Mouse (Mus musculus) left cerebral cortex, adult 11 months (tissue): ENCODE results near the gene Brf1.

Experiments used
- DNase-seq: peaks from one replicate; pipeline ENCODE4 v3.0.0; 2022; ENCODE audit warnings: low spot score

The Brf1 gene

DNA sequence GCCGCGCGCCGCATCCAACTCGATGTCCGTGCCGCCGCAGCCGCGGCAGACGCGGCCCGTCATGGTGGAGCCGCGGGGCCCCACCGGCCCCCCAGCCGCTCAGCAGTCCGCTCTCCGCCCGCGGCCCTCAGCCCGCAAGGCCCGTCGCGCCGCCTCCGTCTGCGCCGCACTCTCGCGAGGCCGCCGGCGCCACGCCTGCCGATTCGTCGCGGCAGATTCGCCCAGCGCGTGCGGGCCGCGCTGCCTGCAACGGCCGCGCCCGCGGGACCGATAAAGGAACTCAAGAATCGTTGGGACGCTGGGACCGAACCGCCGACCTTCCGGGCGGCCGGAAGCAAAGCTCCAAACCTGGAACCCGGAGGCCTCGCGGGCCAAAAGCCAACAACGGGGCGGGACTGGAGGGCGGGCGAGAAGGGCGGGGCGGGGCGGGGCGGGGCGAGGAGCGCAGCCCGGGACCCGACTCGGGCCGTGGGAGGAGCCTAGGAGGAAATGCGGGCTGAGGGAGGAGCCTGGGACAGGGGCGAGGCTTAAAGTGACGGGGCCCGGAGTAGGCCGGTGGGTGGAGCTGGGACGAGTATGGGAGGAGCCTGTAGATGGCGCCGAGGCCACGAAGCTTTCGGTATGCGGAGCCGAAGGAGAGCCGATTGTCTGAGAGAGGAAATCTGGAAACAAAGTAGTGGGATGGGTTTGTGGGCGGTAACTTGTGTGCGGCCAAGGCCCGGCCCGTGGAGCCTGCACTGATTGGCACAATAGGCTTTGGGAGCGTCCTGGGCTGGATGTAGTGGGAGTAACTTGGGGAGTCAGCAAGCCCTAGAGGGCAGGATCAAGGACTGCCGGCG is at the start of gene Brf1:
Brf1 (minus strand) TSS at position 411 of the 839 bp plus-strand sequence.
- peak; percentile 92 for DNase-seq

DNA sequence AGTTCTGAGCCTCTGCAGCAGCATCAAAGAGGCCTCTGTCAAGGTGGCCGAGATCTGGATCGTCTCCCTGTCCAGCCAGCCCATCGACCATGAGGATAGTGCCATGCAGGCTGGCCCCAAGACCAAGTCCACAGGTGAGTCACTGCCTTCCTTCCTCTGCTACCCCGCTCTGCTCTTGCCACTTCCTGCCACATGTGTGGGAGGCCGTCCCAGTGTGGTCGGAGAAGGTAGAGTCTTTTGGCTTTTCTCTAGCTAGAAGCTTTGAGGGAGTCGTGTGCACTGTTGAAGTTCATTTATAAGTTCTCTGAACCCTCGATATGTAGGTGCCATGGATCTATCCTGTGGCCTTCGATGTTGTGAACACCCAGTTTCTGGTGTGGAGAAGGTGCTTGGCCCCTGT is 49.3 kb upstream of the Brf1 start:
- DNase-seq: no peak

DNA sequence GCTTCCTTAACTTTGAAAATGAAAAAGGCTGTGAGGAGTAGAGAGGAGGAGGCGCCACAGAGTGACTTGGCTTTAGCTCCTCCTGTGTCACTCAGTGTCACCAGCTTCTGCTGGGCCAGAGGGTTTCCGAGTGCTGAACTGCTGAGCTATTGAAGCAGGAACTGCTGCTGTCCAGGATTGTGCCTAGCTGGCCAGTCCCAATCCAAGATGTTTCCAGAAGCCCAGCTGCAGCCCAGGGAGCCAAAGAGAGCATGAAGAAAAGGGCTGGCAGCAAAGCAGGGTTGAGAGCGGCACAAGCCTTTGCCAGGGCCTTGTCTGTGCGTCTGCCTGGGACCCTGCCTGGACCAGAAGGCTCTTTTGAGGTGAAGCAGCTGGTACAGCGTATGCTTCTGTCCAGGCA is 47.6 kb upstream of the Brf1 start:
- DNase-seq: no peak

DNA sequence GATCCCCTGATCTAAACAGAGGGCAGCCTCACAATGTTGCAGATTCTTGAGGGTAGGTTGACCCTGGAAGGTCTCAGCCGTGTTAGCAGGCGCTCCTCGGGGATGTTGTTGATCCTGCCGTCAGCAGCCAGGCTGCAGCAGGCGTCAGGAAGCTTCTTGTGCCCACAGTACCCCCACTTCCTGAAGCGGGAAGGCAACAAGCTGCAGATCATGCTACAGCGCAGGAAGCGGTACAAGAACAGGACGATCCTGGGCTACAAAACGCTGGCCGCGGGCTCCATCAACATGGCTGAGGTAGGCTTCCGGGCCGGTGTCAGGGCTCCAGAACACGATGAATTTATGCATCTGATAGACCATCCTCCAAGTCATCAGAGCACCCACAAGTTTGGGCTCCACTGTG is 46.4 kb upstream of the Brf1 start:
- DNase-seq: no peak

DNA sequence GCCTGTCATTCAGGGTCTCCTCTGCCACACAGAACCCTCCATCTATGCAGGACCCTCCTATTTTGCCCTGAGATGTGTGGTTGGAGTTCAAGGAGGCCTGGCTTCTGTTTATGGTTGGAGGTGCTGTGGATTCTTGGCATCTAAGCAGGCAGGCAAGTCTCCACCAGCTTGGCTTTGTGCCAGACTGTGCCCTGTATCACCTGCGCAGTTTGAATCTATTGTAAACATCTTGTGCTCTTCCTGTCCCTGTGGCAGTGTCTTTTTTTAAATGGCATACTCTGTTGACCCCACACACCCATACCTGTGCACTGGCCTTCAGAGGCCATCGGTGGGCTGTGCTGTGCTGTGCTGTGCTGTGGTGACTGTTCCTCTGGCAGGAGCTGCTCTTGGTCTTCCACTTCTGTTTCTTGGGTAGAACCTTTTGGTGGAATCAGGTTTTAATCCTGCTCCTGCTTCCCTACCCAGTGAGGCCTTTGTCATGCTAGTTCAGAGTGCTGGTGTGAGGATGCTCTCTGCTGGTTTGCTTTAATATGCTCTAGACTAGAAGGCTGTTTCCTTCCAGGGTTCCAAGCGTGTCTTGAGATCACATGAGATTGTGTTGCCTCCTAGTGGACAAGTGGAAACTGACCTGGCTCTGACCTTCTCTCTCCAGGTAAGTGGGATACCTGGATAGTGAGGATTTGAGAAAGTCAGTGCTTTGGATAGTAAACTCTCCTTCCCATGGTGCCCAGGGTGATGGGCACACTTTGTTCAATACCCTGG is 44.6 kb upstream of the Brf1 start:
- DNase-seq: peak; percentile 36

DNA sequence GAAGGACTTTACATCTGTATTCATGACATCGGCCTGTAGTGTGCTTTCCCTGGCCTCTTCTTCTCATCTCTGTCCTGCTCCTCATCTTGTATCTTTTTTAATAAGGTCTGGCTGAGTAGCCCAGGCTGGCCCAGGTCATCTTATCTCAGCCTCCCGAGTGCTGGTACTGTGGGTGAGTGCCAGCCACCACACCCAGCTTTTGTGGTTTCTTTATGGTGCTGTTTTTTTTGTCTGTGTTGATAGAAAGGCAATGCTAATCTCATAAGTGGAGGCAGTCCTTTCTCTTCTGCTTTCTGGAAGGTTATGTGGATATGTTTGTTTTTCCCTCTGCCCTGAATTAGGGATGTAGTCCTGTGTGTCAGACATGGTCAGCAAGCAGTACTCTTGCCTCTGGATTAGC is 42.0 kb upstream of the Brf1 start:
- no peak for DNase-seq

DNA sequence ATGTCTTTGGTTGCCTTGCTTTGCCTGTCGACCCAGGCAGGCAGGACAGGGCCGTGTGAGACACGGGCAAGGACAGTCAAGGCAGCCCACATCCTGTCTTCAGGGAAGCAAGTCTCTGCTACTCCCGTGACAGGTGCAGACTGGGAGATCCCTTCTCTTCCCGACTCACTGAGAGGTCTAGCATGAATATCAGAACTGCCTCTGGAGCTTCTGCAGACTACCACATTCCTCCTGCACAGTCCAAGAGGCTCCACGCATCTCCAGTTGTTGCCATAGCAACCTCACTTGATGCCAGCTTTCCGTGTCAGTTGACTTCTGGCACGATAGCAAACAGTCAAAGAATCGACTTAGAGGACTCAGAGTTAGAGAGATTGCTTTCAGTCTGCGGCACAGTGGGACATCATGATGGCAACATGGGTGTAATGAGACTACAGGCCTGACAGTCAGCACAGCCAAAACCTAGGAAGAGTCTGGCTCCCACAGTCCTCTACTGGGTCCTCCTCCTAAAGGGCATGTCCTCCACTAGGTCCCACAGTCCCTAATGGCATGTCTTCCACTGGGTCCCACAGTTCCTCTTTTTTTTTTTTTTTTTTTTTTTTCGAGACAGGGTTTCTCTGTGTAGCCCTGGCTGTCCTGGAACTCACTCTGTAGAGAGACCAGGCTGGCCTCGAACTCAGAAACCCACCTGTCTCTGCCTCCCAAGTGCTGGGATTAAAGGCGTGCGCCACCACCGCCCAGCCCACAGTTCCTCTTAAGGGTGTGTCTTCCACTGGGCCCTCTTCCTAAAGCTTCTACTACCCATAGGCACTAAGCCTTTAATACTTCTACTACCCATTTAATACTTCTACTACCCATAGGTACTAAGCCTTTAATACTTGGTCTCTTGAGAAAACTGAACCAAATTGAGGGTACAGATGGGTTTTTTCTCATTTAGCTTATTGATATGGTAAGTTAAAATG is 41.3 kb upstream of the Brf1 start:
- peak; percentile 38 for DNase-seq

DNA sequence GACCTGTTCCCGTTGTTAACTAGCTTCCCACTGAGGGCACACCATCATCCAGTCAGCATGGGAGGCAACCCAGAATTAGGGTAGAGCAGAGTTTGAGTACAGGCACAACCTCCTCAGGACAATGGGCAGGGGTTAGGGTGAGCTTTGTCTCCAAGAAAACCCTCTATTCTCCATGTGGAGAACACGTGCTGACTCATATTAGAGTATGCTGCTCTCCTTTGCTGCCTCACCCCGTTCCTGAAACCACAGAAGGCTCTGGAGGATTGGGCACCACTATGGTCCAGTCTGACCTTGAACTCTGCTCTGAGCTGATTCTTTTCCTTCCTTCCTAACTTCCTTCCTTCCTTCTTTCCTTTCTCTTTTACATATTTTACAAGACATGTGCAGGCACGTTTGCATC is 37.9 kb upstream of the Brf1 start:
- DNase-seq: no peak

DNA sequence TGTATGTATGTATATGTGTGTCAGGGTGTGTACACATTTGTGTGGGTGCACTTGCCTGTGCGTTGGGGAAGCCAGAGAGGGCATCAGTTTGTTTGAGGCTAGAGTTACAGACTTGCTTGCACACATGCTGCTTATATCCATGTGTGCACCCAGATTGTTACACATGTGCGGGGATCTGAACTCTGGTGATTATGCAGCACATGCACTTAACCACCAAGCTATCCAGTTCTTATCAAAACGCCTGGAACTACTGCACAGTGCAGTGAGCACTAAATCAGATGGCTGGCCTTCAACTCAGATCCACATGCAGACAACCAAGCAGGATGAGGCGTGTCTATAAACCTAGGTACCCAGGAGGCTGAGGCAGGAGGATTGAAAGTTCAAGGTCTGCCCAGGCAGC is 36.5 kb upstream of the Brf1 start:
- no peak for DNase-seq

DNA sequence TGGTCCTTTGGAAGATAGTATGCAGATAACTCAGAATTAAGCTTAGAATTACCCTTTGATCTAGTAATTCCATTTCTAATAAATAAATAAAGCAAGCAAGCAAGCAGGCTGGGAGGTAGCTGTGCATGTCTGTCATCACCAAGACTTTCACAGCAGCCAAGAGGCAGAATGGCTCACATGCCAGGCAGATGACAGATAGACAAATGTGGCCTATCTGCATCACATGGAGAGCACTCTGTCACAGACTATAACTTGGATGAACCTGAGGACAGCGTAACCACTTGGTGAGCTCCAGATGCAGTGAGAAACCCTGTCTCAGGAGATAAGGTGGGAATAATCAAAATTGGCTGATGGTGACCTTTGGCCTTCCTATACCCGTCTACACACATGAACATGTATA is 34.6 kb upstream of the Brf1 start:
- no peak for DNase-seq

DNA sequence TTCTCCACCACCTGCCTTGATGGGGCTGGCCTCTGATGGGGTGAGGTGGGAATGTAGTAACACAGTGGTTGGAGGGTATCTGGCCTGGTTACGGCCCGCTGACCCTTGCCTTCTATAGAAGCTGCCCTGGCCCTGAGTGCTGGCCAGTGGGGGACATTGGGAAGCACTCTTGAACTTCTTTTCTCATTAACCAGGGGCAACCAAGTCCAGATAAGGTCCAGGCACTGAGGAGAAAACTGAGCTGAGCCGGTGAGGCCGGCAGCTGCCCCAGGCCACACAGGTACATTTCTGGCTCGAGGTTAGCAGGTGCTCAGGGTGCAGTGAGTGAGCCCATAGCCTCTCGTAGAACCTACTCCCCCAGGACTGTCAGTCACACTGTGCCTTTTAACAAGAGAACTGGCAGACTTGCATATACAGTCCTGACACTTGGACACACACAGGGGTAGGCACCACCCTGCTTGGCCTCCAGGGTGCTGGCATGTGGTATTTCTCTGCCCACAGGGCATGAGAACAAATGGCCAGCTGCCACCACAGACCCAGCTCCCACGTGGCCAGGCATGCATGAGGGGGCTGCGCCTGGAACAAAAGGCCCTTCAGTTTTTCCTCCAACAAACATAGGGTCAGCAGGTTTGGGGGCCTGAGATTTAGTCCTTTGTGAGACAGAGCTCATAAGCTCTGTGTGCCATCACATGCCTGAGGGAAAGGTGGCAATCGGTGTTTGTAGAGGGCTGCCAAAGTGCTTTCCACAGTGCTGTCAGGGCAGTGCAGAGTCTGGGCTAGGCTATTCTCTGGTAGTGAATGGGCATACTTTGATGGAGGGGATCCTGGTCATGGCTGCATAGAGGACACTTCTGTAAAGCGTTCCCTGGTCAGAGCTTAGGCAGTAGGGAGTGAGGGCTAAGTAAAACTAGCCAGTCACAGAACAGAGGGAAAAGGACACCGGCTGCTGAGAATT is 32.1 kb upstream of the Brf1 start:
- DNase-seq: no peak

DNA sequence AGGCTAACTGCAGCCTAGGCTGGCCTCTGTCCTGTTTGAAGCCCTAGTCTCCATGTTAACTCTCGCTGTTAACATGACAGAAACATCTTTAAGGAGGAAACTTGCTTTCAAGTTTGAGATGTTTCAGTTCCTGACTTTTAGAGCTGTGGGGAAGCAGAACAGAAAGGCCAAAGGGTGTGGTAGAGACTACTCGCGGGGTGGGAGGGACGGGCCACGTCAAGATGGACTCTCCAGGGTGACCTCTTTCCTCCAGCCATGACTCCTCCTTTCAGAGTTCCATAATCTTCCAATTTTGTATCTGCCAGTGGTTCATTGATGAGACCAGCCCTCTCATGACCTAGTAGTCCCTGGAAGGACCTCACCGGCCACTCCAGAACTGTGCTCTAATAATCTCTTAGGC is 30.9 kb upstream of the Brf1 start:
- no peak for DNase-seq

DNA sequence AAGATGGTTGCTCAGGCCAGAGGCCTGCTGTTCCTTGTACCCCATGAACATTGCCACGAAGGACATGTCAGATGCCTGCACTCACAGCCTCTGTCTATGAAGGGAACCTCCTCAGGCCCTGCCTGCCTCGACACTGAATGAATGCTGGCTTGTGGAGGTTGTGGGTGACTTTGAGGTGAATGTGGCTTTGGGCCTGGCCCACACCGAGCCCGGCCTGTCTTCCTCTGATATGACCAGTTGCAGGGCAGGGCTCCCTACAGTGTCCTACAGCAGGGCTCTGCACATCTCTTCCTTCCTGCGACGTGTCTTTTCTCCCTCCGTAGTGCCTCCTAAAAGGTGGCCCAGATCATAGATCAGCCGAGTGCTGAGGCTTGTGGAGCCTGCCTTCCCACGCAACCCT is 30.5 kb upstream of the Brf1 start:
- no peak for DNase-seq

DNA sequence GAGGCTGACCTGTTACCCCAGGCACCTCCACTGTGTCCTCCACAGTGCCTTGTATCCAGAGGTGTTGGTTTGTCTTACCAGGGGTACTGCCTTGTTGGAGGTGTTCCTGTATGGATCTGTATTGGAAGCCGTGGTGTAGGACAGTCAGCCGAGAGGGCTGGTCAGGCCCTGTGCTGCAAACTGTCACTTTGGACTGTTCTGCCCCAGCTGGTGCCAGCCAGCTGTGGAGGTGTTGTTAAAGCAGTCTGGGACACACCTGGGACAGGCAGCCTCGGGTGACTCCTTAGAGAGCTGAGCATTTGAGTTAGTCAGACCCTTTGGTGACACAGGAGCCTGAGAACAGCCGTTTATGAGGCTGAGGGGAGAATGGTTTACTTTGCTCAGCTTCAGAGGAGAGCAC is 29.5 kb upstream of the Brf1 start:
- DNase-seq: no peak

DNA sequence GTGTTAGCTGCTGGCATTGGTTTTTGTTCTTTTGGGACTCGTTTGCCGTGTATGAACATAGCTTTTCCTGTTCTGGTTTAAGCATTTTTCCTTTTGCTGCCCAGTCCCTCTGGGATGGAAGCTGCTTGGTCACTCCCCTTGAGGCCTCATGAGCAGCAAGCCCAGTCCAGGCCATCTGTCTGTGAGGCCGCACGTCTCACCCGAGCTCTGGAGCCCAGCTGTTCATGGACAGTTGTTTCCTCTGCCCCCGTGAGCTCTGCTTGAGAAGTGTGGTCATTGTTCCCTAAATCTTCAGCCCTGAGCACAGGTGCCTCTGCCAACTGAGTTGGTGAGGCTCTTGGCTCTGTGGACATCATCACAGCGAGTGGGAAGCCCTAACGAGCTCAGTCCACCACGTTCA is 28.4 kb upstream of the Brf1 start:
- no peak for DNase-seq

DNA sequence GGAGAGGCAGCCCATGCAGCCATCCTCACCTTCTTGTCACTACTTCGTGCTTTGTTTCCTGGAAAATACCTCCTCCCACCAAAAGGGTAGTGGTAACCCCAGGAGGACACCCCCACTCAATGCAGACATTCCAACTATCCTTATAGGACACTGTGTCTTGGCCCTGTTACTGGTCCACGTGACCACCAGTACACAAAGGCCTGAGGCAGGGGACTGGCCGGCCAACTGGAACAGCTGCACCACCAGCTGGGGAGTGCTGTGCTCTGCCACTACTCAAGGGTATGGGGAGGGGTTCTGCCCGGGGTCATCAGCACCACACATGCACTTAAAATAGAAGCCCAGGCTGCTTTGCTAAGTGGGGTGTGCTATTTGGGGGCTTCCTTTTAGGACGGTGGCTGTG is 27.6 kb upstream of the Brf1 start:
- DNase-seq: no peak

DNA sequence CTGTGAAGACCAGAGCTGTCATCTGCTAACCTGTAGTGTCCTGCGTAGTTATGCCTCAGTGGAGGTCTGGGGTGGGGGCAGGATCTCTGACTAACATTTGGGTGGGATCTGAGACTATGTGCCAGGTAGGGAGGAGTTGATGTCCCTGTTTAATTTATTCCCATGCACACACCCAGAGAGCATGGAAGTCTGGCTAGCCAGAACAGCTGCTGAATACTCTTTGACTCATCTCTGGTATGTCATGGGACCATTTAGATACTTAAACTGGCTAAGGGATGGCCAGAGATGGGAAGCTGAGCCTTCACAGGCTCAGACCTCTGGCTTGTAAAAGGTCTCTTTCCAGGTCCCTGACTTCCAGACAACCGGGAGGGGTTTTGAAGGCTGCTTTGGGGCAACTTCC is 27.0 kb upstream of the Brf1 start:
- no peak for DNase-seq

DNA sequence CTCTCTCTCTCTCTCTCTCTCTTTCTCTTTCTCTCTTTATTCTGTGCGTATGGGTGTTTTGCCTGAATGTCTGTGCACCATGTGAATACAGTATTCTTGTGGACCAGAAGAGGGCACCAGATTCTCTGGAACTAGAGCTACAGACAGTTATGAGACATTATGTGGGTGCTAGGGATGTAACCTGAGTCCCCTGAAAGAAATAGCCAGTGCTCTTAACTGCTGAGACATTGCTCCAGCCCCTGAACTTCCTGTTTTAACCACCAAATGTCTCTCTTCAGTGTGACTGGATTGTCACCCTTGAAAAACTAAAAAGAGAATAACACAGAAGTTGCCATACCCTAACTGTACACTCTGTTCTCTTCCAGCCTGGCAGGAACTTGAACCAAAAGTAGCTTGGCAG is 26.1 kb upstream of the Brf1 start:
- no peak for DNase-seq

DNA sequence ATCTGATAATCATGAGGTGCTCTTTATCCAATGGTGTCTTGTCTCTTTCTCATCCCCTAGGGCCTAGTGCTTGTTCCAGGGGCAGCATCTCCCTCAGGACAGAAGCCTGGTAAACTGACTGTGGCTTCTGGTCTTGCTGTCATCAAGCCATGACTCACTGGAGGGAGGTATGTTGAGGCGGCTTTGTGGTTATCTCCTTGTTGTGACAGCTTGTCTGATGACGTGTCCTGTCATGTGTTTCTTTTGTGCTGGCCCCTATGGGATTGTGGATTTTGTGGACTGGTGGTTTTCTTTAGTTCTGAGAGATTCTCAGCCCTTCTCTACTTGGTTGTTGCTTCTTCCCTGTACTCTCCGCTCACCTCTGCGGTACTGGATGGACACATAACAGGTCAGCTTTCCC is 22.6 kb upstream of the Brf1 start:
- DNase-seq: no peak

DNA sequence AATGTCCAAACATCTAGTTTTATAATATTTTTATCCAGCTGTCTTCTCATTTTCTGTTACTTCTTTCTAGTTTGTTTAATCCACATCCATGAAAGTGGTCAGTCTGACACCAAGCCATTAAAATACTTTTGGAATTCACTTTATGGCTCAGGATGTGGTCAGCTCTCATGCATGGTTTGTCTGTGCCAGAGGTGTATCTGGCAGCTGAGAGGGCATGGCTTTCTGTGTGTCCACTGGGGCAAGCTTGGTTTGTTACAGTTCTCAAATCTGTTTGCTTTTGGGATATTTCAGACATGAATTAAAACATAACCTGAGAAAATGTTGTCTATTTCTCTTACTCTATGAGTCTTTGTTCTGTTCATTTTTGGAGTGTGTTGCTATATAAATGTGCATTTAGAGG is 21.0 kb upstream of the Brf1 start:
- DNase-seq: no peak

DNA sequence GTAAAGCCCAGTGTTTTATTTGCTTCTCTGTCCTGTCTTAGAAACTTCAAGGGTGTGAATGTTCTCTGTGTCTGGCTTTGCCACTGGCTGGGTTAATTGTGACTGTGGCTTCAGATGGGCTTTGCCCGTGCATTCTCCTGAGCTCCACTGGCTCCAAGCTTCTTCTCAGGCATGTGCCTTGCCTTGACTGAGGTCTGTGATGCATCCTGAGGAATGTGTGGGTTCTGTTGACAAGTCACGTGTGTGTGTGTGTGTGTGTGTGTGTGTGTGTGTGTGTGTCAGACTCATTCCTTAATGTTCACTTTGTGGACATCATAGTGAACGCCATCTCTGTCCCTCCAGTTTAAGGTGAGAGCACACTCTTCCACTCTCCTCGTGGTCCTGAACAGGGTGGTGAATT is 18.3 kb upstream of the Brf1 start:
- no peak for DNase-seq
